ENCODE assay signal across 8 mouse cellular contexts in the genomic region with DNA sequence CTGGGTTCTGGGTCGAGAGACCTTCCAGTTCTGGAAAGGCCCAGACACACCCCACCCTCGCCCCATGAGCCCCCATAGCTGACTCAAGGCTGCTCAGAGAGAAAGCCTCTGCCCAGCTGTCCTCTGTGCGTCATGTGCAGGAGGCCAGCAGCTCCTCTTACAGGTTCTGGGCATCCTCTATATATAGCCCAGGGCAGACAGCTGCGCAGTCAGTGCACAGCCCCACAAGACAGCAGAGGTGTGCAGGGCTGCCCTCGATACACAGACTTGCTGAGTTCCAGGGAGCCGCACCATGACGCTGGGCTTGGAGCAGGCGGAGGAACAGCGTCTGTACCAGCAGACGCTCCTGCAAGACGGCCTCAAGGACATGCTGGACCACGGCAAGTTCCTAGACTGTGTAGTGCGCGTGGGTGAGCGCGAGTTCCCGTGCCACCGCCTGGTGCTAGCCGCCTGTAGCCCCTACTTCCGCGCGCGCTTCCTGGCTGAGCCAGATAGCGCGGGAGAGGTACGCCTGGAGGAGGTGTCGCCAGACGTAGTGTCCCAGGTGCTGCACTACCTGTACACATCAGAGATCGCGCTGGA. TPM values are rescaled to one million over a fixed set of nuclear protein-coding genes. Genes with fewer than 3 reads are reported as not detected.
DNase-seq lines count a peak whose midpoint lies in the region; ATAC-seq and TF ChIP-seq lines count a peak whose summit lies in the region.

Klhl40 (plus strand) TSS at position 124 of the 582 bp plus-strand sequence.

- no peaks in the 10 kb centered on the region for H3K36me3 ChIP-seq in embryonic facial prominence, embryonic 13.5 days
- no peaks in the 10 kb centered on the region for H3K36me3 ChIP-seq in heart, embryonic 13.5 days
- no peaks in the 10 kb centered on the region for H3K36me3 ChIP-seq in limb, embryonic 15.5 days

- WGBS in embryonic facial prominence, embryonic 13.5 days, result 17% methylated on average over 30 of the region's 30 CpGs
- WGBS in heart, embryonic 13.5 days, result 13% methylated on average over 30 of the region's 30 CpGs
- 15% methylated on average over 30 of the region's 30 CpGs for WGBS in limb, embryonic 15.5 days

- peak; percentile 48 to 74 for DNase-seq in left cerebral cortex, adult 2 months (ENCODE audit: extremely low spot score in 1 of 2, low spot score in 2 of 2)
- no peak for DNase-seq in left cerebral cortex, adult 11 months (ENCODE audit: low spot score)
- no peak for DNase-seq in adipocyte (ENCODE audit: low spot score)
- DNase-seq in kidney, adult 9 months, result no peak

- intact Hi-C loops in left cerebral cortex, adult 2 months (cut with DNase I), result loop anchor here (1.0 to 2.0 kb wide), 2 partner anchors 17 to 49 kb away; no protein-coding TSS in a partner anchor

- no peak for TF ChIP-seq CTCF in left cerebral cortex, adult 2 months (IDR thresholded peaks at IDR 0.05)

- peak within 1 kb of the TSS; percentile 34 for H3K4me3 ChIP-seq in left cerebral cortex, adult 2 months
- H3K4me3 ChIP-seq in embryonic facial prominence, embryonic 13.5 days, result peak within 1 kb of the TSS; percentile 39
- peak within 1 kb of the TSS; percentile 47 for H3K4me3 ChIP-seq in heart, embryonic 13.5 days
- H3K4me3 ChIP-seq in limb, embryonic 15.5 days, result peak within 1 kb of the TSS; percentile 35

- H3K9me3 ChIP-seq in embryonic facial prominence, embryonic 13.5 days, result no peaks in the 10 kb centered on the region
- no peaks in the 10 kb centered on the region for H3K9me3 ChIP-seq in heart, embryonic 13.5 days
- H3K9me3 ChIP-seq in limb, embryonic 15.5 days, result no peaks in the 10 kb centered on the region

- H3K27me3 ChIP-seq in embryonic facial prominence, embryonic 13.5 days, result peaks cover 49% of the 10 kb centered on the region
- peaks cover 64% of the 10 kb centered on the region for H3K27me3 ChIP-seq in heart, embryonic 13.5 days (replicated peaks)
- peaks cover 49% of the 10 kb centered on the region for H3K27me3 ChIP-seq in limb, embryonic 15.5 days

- H3K9ac ChIP-seq in embryonic facial prominence, embryonic 13.5 days, result peak within 1 kb of the TSS; percentile 51
- peak within 1 kb of the TSS; percentile 56 for H3K9ac ChIP-seq in heart, embryonic 13.5 days
- peak within 1 kb of the TSS; percentile 5; the same call in 1 of the 2 replicates for H3K9ac ChIP-seq in limb, embryonic 15.5 days

- peaks cover 11% of the 10 kb centered on the region for H3K4me1 ChIP-seq in embryonic facial prominence, embryonic 13.5 days
- H3K4me1 ChIP-seq in heart, embryonic 13.5 days, result peaks cover 29% of the 10 kb centered on the region
- H3K4me1 ChIP-seq in limb, embryonic 15.5 days, result peaks cover 23% of the 10 kb centered on the region

- no peak for ATAC-seq in embryonic facial prominence, embryonic 13.5 days (ENCODE audit: insufficient number of reproducible peaks, insufficient read depth, low FRiP score, low TSS enrichment, low read depth)
- peak; percentile 34; the same call in 1 of the 2 replicates for ATAC-seq in heart, embryonic 13.5 days (ENCODE audit: extremely low read depth, insufficient number of reproducible peaks, low FRiP score, low TSS enrichment)
- peak; percentile 42; the same call in 1 of the 2 replicates for ATAC-seq in limb, embryonic 15.5 days (ENCODE audit: insufficient number of reproducible peaks, low FRiP score, low TSS enrichment, low read depth)
- no peak for ATAC-seq in erythroblast, adult 5-6 weeks (replicated peaks; ENCODE audit: low FRiP score, poor library complexity, severe bottlenecking)

- H3K27ac ChIP-seq in left cerebral cortex, adult 2 months, result peak within 1 kb of the TSS; percentile 87
- H3K27ac ChIP-seq in embryonic facial prominence, embryonic 13.5 days, result no peak within 1 kb of the TSS
- H3K27ac ChIP-seq in heart, embryonic 13.5 days (replicated peaks), result peak within 1 kb of the TSS; percentile 10; the same call in 1 of the 2 replicates
- peak within 1 kb of the TSS; percentile 8; the same call in 1 of the 2 replicates for H3K27ac ChIP-seq in limb, embryonic 15.5 days

- peak within 1 kb of the TSS; percentile 73 for H3K4me2 ChIP-seq in embryonic facial prominence, embryonic 13.5 days
- H3K4me2 ChIP-seq in heart, embryonic 13.5 days, result peak within 1 kb of the TSS; percentile 75
- H3K4me2 ChIP-seq in limb, embryonic 15.5 days, result peak within 1 kb of the TSS; percentile 64

RNA-seq across cellular contexts. Expression of gene Klhl40, which starts in this region (rescaled TPM):
- 10 to 100 TPM in 1 of 2 experiments, 1 to 10 TPM in 1; 7.3 to 10.5 TPM for total RNA-seq in left cerebral cortex, adult 2 months (2021)
- polyA plus RNA-seq in embryonic facial prominence, embryonic 13.5 days (2015; fragmentation: Nextera tagmentation; extraction: Ambion mirVana), result 1.1 and 1.2 TPM in 2 replicates
- 1.4 and 2.1 TPM in 2 replicates for polyA plus RNA-seq in heart, embryonic 13.5 days (2015; fragmentation: Nextera tagmentation; extraction: Ambion mirVana)
- 14.0 and 35.3 TPM in 2 replicates for polyA plus RNA-seq in limb, embryonic 15.5 days (2015; fragmentation: Nextera tagmentation; extraction: Ambion mirVana)
- not detected in 2 replicates for total RNA-seq in erythroblast, adult 5-6 weeks (2015; ENCODE audit: low replicate concordance)
- total RNA-seq in erythroblast, adult 5-6 weeks (2017; ENCODE audit: low replicate concordance), result not detected in 2 replicates

Comparison
In these comparisons a context has a peak if more than half of its experiments do, and no peak if none do; other contexts are left out.
1. RNA of gene Klhl40 (total RNA-seq): 7.3 to 10.5 TPM in left cerebral cortex, adult 2 months; not detected in erythroblast, adult 5-6 weeks; every median in the first group is over 4 times any median in the second.
2. DNase-seq: peak in left cerebral cortex, adult 2 months (2 of 2); none in left cerebral cortex, adult 11 months (single experiment), adipocyte (single experiment) and kidney, adult 9 months (single experiment).
3. ATAC-seq: peak in heart, embryonic 13.5 days (single experiment) and limb, embryonic 15.5 days (single experiment); none in embryonic facial prominence, embryonic 13.5 days (single experiment) and erythroblast, adult 5-6 weeks (single experiment).
4. H3K9ac ChIP-seq: peak in every context shown above with its lines; median percentile 56 in heart, embryonic 13.5 days; 51 in embryonic facial prominence, embryonic 13.5 days; 5 in limb, embryonic 15.5 days.
5. Peak in every context shown above with its lines, with median percentiles within 50 percentile points of each other: H3K4me3 ChIP-seq and H3K4me2 ChIP-seq.